Mouse (Mus musculus): ENCODE measurements around the gene Ggta1.

Gene Ggta1

DNA sequence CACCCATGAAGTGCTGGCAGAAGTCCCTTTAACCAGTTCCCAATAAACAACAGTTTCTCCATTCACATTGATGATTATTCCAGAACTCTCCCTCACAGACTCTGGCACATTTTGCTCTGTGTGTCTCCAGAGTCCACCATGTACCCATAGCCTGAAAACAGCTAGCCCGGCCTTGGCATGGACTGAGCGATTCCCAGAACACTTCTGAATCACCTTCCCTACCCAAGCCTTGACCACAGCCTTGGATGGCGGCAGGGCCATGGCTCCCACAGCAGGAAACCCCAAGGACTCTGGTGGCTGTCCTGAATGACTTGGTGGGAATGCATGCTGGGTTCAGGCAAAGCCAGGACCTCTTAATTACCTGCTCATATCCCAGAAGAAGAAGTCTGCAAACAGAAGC, 22.6 kb downstream of the Ggta1 start:
- DNase-seq (ENCODE audit: low spot score in 2 of 2), result no peak

DNA sequence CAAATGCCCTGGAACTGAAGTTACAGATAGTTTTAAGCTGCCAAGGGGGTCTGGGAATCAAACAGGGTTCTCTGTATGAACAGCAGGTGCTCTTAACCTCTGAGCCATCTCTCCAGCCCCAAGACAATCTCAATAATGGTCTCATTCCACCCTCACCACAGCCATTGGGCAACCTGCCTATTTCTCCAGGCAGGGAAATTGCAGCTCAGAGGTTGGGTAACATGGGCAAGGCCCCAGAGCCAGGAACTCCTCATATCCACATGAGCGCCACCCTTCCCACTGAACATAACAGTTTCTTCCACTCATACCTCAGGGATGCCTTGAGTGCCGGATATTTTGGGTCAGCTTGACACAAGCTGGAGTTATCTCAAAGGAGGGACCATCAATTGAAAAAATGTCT, 25.2 kb downstream of the Ggta1 start:
- no peak for DNase-seq (ENCODE audit: low spot score in 2 of 2)

DNA sequence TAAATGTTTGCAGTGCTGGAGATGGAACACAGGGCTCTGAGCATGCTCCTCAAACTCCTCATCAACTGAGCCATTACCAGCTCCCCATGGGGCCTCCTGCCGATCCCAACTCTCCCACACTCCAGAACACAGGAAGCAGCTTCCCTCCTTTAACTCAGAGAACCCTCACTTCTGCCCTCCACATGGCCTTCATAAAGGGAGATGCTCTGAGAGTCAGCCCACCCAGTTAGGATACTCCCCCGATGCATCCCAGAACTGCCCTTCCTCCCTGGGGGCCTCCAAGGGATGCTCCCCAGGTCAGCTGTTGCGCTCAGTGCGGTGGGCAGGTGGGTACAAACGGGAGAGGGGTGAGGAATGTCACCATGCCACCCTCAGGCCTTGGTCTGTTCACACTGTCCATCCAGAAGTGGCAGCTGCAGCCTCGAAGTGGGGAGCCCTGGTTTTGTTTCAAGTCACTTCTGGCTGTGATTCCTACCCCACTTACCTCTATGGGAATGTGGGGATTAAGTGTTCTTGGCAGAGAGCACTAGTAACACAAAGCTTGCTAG, 28.4 kb downstream of the Ggta1 start:
- no peak for DNase-seq (ENCODE audit: low spot score in 2 of 2)

DNA sequence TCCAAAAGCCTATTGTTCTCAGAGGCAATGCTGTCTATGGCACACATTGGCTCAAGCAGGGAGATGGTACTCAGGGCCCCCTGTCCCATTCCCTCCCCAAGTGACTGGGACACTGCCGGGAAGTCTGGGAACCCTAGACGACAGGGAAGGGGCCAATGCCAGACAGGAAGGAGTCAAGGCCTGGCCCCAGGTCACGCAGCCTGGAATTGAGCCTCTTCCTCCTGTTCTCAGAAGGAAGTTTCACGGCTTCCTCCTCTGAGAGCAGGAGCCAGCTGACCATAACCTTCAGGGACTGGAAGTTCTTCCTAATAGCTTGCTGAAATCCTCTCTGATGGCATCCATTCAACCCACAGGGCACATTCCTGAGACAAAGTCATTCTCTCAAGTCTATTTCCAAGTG, 29.6 kb downstream of the Ggta1 start:
- DNase-seq (ENCODE audit: low spot score in 2 of 2), result no peak

DNA sequence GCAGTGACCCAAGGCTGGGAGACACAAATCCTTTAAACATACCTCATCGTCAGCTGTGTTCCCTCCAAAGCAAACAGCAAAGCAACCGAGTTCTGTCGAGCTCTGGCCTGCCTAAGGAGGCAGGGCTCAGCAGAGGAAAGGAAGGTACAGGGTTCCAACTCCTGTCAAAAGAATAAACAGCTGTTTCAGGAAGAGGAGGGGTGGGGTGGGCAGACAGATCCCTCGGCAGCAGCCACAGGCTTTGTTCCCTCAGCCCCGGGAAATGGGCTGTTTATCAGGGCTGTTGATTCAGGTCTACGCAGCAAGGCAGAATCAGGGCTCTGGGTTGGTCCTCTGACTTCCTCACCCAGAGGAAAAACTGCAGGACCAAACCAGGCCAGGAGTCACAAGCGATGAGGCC, 30.6 kb downstream of the Ggta1 start:
- no peak for DNase-seq (ENCODE audit: low spot score in 2 of 2)

DNA sequence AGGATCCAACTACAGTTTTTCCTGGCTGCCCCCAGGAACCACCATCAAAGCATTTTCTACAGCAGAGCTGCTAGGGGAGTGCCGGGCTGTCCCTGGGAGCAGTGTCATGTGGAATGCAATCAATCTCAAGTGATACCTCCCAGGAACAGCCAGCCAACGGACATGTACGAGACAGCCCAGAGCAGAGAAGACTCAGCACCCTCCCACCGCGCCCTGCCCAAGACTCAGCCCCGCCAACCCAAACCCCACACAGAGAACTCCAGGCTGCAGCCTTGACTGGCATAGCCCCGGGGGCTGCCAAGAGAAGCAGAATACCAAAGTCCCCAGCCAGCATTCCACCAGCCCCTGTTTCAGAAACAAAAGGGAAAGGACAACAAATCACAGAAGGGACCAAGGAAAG, 31.0 kb downstream of the Ggta1 start:
- no peak for DNase-seq (ENCODE audit: low spot score in 2 of 2)

DNA sequence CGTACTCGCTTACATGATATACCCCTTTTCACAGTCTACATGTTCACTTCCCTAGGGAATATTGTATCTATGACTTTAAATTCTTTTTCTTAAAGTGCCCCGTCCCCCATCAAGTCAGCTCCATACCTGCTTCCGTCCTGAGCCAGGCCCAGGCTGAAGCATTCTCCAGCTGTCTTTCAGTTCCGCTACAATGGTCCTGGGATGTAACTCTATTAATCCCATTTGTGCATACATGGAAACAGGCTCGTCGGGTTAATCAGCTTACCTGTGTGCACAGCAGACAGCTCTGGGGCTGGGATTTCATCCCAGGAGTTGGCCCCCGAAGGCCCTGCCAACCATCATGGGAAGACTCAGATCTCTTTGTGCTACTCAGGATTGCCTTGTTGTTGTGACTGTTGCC, 32.2 kb downstream of the Ggta1 start:
- no peak for DNase-seq (ENCODE audit: low spot score in 2 of 2)

DNA sequence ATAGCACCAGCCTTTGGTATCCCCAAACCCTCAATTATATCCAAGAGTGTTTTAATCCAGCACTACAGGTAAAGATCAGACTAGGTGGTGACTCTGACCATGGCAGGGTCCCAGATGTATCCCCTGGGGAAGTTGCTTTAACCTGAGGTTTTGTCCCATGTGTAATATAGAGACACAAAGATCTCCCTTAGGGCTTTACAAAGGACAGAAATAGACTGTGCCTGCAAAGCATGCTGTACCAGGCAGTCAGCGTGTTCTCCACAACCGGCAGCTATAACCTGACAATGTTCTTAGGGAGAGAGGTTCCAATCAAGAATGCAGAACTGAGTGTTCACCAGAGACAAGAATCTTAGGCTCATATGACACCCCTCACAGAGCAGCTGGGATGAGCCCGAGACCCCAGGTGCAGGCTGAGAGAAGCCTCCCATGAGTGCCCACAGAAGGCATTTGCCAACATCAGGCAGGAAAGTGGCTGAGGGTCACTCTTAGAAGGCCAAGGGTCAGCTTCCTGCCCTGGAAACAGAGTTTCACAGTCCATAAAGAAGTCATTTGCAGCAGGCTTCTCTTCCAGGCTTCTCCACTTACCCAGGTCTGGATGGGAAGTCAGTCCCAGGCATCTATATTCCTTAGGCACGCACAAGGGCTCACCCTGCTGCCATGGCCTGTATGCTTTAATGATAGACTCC, 34.3 kb downstream of the Ggta1 start:
- no peak for DNase-seq (ENCODE audit: low spot score in 2 of 2)

DNA sequence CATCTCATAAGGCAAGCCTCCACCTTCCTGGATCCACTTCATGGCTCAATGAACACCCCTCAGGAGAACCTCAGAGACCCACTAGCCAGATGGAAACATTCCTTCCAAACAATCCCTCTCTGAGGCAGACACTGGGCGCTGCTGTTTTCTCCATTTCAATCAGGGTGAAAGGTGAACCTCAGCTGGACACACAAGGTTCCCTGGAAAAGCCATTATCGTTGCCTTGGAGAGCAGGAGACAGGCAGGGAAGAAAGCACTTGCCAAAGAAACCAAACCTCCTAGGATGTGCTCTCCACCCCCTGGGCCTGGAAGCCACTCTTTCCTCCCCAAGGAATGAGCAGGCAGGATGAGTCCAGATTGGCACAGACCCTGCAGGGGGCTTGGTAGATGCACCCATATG, 35.5 kb downstream of the Ggta1 start:
- no peak for DNase-seq (ENCODE audit: low spot score in 2 of 2)

DNA sequence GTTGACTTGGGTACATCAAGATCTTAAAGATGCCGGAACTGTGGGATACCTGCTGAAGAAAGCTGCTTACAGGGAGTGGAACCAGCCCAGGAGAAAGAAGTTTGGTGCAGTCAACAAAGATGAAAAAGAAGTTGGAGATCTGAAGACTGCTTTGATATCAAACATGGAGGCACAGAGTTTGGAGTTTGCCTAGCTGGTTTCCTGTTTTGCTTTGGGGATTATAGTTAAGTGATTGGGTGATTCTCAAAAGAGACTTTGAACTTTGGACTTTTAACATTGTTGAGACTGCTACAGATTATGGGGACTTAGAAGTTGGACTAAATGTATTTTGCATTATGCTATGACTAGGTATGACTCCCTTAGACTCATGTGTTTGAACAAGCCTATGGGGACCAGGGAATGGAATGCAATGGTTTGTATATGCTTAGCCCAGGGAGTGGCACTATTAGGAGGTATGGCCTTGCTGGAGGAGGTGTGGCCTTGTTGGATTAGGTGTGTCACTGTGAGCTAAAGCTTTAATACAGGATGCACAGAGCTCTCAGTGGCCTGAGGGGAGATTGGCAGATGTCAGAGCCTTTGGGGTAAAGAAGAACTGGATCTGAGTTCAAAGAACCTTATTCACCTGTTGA, 39.2 kb downstream of the Ggta1 start:
- DNase-seq (ENCODE audit: low spot score in 2 of 2), result no peak

DNA sequence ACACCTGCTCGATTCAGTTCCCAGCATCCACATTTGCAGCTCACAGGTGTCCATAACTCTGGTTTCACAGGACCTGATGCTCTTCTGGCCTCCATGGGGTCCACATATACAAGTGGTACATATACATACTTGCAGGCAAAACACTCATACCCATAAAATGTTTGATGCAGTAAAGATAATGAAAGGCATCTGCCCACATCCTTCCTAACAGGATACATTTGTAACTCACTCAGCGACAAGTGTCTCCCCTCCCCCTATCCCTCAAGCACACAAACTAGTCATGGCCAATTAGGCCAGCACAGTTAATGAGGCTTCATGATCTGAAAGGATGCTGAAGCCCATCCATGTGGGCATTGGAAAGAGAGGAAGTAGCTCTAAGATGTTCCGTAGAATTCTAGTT, 40.6 kb downstream of the Ggta1 start:
- DNase-seq (ENCODE audit: low spot score in 2 of 2), result no peak

DNA sequence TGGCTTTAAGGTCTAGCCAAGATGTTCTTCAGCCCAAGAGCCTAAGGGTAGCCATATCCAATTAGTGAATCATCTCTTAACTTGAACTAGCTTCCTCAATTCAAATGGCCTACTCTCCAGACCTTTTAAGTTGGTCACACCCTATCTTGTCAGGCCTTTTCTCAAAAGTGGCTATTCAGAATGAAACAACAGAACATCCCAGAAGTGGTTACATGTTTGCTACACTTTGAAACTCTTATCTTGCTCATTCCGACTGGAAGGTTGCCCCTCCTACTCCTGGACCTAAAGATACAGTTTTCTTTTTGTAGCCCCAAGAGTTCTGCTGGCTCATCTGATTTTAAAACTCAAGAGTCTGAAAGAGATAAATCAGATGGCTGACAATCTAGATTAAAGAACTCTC, 42.4 kb downstream of the Ggta1 start:
- no peak for DNase-seq (ENCODE audit: low spot score in 2 of 2)

DNA sequence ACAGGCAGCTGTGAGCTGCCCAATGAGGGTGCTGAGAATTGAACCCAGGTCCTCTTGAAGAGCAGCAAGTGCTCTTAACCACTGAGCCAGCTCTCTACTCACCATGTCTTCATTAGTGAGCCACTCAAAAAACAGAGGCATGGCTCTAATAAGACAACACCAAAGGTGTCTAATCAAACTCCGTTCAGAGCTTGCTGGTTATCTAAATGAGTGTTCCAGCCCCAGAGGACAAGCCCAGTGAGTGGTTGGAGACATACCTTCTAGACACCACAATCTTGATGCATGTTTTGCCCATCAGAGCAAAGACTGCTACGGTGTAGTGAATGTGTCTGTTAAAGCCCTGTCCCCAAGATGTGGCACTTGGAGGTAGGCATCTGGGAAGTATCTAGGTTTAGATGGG, 43.4 kb downstream of the Ggta1 start:
- no peak for DNase-seq (ENCODE audit: low spot score in 2 of 2)

DNA sequence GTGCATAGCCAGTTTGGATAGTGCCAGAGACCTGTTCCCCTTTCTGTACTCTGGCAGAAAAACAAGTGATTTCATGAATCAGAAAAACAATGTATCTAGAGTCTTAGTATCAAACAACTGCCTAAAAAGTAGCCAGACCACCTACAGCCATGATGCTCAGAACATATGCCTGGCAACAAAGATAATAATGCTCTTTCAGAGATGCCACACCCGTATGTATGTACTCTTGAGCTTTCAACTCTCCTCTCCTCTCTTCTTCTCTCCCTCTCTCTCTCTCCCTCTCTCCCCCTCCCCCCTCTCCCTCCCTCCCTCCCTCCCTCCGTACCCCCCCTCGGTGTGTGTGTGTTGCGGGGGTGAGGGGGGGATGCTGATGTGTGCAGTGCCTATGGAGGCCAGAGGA, 43.8 kb downstream of the Ggta1 start:
- no peak for DNase-seq (ENCODE audit: low spot score in 2 of 2)

DNA sequence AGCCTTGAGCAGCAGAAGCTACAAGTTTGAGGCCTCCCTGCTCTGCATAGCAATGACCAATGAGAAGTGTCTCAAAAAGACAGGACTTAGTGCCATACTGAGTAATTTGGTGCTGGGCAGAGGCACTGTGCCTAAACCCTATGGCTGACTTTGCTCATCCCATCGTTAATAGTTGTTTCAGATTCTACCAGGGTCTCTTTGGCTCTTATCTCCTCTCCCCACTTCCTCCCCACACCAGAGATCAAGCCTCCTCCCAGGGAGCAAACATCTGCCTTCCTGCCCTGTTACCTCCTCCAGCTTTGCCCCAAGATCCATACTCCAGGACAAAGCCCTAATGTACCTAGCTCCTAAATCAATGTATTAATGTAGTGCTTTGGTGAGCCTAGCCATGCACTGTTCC, 45.8 kb downstream of the Ggta1 start:
- DNase-seq (ENCODE audit: low spot score in 2 of 2), result no peak

DNA sequence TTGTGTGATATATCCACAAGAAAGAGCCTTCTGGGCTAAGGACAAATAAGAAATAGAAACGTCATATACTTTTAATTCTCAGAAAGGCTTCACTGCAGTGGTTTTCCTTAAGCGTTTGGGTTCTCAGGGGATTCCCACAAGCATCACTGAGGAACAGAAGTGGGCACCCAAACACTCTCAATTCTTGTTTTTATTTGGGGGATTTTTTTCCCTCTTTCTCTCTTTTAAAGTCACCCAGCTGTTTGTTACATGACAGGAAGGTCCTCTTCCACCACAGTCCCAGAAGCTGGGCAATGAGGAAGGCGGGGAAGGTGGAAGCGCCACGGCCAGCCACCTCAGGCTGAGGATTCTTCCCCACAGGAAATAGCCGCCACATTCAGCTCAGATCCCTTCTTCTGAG, 46.6 kb downstream of the Ggta1 start:
- no peak for DNase-seq (ENCODE audit: low spot score in 2 of 2)

DNA sequence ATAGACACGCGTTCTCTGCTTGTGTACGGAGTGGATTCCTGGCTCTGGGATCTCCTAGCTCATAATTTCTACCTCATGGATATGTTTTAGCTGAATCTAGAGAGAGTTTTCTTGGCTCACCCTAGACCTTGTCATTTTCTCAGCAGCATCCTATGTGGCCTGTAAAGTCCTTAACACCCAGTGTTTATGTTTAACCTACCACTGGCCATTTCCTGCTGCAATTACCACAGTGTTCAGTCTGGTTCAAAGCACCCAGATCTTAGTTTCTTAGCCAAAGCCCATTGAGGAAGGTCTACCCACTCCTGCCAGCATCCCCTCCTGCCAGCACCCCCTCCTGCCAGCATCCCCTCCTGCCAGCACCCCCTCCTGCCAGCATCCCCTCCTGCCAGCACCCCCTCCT, 50.2 kb downstream of the Ggta1 start:
- DNase-seq (ENCODE audit: low spot score in 2 of 2), result no peak

DNA sequence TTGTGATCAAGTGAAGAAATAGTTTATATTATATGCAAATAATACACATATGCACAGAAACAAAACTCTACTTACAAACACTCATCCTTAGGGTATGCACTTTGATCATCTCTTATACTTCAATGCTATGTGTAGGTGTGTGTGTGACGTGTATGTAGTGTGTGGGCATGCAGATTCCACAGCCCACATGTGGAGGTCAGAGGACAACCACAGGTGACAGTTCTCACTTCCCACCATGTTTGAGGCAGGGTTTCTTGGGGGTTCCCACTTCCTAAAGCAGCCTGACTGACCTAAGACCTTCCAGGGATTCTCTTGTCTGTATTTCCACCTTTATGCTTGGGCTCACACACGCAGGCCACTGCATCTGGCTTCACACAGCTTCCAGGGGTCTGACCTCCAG, 50.8 kb downstream of the Ggta1 start:
- no peak for DNase-seq (ENCODE audit: low spot score in 2 of 2)

DNA sequence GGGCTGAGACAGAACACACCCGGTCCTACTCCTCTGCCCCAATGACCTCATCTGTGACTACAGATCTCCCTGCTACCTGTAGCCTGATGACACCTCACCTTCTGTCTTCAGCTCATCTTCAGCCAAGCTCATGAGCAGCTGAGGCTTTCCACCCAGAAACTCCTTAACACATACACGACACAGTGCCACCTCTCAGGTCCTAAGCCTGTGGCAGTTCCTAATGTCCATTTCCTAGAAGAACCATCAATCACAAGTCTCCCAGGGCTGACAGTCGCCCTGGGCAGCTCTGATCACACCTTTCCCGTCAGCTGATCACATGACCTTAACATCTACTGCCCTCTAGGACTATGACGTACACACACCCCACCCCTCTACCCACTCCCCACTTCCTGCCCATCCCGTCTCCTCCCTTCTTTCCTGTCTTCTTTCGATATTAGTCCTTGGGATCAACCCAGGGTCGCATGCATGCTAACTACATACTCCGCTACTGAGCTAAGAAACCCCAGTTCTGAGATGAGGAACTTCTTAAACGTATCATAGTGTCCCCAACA, 51.3 kb downstream of the Ggta1 start:
- no peak for DNase-seq (ENCODE audit: low spot score in 2 of 2)

DNA sequence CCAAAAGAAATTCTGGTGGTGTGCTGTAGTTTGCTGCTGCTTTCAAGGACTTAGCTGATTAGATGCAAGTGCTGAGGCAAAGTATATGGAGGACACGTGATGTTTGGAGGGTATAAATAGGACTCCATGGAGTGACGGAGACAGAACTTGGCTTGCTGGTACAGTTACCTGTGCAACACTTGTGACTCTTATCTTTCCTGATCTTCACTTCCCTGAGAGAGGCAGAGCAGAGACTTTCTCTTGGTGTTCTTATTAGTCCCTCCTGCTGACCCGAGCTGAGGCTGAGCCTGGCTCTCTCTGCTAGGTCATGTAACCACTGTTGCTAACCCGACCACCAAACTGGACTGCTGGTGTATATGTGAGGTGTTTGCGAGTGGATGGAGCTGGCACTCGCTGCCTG, 53.6 kb downstream of the Ggta1 start:
- DNase-seq (ENCODE audit: low spot score in 2 of 2), result no peak

DNA sequence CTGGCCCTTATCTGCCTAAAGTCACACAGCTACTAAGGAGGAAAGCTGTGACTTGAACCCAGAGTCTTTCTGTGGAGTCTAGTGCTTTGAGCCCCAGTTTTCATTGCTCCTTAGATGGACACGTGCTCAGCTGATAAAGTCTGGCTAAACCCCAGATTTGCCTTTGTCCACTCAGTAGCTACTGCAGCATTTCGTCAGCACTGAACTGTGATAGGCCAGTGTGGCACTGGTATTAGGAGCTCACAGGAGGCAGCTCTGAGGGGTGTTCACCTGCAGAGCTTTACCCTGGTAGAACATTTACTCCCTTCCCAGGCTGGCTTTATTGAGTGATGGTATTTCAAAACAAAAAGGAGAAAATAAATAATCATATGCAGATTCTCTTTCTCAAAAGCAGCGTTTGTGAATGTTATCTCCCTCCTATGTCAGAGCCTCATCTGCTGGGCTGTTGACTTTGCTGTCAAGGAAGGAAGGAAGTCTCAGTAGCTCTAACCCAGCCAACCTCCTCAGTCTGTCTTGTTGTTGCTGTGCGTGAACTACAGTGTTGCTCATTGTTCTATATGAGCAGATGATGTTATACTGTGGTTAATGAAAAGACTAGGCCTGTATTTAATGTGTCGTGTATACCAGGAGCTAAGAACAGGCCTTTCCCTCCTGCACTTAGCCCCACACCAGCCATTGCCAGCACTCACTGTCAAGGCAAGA, 54.5 kb downstream of the Ggta1 start:
- no peak for DNase-seq (ENCODE audit: low spot score in 2 of 2)

DNA sequence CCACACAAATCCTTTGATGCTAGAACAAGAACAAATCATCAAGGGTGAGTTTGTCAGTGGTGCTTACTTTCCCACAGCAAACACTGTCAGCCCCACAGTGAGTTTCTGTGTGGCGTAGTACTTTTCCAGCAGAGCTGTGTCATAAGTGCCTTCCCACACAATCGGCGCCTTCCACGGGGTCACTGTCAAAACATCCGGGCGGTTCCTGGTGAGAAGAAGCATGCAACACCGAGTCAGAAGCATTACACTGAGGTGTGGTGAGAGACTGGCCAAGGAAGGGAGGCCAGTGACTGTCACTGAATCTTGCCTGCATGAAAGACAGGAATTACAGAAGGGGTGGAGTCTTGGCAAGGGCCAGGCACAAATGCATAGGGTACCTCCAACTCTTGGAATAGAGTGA, 55.2 kb downstream of the Ggta1 start:
- DNase-seq (ENCODE audit: low spot score in 2 of 2), result no peak

DNA sequence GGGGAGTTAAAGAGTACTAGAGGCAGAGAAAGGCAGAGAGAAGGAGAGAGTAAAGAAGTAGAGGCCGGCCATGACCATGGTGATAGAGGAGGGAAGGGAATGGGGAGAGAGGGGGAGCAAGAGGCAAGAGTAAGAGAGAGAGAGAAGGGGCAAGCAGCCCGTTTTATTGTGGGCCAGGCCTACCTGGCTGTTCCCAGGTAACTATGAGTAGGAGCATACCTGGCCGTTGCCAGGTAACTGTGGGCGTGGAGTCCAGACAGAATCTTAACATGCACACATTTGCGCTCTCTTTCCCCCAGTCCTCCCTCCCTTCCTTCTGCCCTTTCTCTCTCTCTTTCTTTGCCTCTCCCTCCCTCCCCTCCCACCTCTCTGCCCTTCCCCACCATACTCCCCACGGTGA, 55.8 kb downstream of the Ggta1 start:
- DNase-seq (ENCODE audit: low spot score in 2 of 2), result no peak

Measured in spleen, postnatal 36 days (tissue).